Mouse (Mus musculus): ENCODE measurements around the gene Kctd19.

The Kctd19 gene

DNA sequence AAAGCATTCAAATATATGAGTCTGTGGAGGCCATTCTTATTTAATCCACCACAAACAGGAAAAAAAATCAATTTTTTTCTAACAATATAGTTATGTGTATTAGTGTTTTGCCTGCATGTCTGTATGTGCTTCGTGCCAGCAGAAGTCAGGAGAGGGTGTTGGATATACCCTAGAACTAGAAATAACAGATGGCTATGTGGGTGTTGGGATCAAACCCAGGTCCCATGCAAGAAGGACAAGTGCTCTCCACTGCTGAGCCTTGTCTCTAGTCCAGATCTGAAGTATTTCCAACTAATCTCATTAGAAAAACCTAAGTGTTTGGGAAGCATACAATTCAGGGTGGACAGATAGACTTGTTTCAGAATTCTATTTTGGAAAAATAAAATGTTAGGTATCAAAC lies 8.7 kb upstream of the Kctd19 start:
- no peak for DNase-seq (ENCODE audit: low read depth)

DNA sequence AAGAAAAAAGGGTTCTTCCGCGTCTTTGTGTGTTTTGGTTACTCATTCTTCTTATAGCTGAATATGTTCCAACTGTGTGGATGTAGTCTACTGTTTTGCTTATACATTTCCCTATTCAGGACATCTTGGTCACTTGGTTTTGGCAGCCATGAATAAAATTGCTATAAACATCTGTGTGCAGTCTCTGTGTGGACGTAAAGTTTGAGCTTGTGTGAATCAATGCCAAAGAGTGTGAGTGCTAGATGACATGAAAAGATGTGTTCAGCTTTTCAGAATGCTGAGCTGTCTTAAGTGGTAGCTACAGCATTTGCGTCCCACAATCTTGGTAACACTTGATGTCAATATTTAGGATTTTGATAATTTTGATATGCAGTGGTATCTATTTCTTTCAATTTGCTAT lies 6.5 kb upstream of the Kctd19 start:
- no peak for DNase-seq (ENCODE audit: low read depth)

DNA sequence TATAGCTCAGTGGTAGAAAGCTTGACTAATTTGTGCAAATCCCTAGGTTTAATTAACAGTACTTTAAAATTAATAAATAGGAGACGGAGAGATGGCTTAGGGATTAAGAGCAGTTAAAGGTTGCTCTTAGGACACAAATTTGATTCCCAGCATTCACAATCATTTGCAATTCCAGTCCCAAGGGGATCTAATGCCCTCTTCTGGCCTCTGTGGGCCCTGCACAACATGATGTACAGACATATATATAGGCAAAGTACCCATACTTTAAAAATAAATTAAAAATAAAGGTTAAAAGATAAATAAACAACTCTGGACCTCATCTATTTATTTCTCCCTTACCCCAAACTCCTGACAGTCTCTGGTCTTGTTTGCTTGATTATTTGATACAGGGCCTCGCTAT lies 5.7 kb upstream of the Kctd19 start:
- DNase-seq (ENCODE audit: low read depth) = no peak

DNA sequence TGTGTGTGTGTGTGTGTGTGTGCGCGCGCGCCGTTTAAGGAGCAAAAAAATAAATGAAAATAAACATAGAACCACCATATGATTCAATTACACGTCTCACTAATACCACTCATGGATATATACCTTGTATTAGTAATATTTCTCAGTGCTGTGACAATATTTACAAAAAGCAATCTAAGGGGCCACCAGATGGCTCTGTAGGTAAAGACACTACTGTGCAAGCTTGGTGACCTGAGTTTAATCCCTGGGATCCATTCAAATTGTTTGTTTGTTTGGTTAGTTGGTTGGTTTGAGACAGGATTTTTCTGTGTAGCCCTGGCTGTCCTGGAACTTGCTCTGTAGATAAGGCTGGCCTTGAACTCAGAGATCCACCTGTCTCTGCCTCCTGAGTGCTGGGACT lies 3.4 kb downstream of the Kctd19 start:
- DNase-seq (ENCODE audit: low read depth) = no peak

DNA sequence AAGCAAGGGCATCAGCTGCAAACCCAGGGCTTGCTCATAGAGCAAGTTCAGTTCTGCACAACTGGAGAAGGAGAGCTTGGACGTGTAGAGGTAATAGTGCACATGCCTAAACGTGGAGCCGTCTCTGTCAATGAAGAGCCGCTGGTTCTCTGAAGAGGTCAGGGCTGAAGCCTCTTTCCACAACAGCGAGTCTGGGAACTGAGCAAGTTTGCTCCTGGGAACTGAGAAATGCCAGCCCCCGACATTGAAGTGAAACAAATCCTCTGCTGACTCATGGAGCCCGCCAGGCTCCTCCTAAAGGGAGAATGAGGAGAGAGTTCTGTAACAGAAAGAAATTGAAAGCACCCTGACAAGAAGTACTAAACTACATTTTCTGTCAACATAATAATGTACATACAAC lies 5.0 kb downstream of the Kctd19 start:
- no peak for DNase-seq (ENCODE audit: low read depth)

DNA sequence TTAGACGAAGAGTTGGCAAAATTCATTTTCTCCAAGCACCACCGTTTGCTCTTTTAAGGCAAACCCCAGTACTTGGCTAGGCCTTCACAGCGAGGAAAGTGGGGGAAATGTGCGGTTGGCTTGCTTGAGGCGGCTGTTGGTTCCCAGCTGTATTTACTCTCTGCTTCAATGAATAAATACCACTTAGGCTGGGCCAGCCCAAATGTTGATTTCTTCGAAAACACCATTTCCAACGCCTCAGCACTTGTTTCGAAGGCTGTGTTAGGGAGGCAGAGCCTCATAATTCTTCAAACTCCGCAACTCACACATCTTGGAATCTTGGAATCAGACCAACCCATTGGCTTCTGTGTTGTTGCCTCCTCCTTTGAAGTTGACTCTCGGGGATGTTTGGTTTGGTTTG lies 6.9 kb downstream of the Kctd19 start:
- no peak for DNase-seq (ENCODE audit: low read depth)

DNA sequence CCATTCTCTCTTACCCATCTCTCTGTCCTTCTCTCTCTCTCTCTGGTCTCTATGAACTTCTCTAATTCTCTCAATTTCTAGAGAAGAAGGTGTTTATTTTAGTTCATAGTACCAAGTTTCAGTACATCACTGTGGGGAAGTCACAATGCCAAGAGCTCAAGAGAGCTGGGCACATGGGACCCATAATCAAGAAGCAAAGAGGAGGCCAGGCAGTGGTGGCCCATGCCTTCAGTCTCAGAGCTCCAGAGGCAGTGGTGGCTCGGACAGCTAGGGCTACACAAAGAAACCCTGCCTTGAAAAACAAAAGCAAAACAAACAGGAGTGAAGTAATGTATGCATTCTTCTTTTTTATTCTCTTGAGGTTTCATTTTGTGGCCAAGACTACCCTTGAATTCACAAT lies 8.8 kb downstream of the Kctd19 start:
- no peak for DNase-seq (ENCODE audit: low read depth)

DNA sequence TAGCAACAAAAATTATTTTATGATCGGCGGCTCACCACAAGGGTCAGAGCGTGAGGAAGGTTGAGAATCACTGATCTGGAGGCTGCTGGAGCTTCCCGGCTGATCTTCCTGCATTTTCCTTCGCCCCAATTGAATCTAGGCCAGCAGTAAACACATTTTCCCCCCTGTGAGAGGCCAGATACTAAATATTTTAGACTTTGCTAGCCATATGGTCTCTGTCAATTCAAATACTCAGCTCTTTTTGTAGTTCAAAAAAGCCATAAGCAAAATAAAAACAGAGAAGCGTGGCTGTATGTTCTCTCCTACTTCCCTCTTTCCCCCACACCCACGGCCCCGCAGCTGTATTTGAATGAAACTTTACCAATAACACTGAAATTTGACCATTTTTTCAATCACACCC lies 9.8 kb downstream of the Kctd19 start:
- DNase-seq (ENCODE audit: low read depth) = no peak

DNA sequence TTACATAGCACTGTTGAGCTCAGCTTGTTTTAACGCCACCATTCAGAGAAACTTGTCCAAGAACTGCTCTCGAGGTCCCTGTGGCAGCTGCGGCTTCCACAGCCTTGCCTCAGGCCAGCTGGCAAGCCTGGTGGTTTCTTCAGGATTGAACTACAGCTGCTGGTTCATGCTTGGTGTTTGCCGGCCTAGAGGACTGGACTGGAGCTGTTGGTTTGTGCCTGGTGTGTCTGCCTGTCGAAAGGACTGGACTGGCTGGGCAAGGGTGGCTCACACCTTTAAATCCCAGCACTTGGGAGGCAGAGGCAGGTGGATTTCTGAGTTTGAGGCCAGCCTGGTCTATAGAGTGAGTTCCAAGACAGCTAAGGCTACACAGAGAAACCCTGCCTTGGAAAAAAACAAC lies 13.3 kb downstream of the Kctd19 start:
- no peak for DNase-seq (ENCODE audit: low read depth)

DNA sequence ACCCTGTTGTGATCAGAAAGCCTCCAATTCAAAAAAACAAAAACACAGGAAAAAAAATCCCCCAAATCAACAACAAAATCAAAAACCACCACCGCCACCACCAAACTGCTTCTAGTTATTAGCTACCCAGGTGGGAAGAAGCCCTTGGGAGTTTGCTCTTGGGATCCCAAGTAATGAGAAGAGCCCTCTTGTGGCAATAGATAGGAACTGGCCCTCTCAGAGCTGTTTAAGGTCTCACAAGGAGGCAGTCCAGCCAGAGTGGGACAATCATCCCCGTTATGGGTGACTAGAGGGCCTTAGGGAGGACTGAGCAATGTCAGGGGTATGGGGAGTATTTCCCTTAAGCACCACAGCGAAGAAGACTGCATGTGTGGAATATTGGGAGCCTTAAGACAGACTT lies 15.6 kb downstream of the Kctd19 start:
- DNase-seq (ENCODE audit: low read depth) = peak; percentile 23

DNA sequence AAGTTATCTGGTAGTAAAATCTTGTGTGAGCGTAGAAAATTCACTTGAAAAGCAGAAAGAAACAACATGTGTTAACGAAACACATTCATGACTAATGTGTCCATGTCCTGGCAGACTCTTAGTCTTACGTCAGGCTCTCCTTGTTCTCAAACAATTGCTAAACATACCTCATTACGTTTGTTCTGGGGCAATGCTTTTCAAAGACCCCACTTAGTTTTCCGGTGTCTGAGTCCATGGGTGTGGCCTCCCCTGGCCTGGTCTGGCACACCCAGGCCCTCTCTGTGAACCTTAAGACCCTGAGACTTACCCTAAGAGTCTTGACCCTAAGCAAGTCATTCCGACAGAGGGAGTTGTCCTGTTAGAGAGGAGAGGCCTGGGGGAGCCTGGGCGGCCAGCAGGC lies 19.4 kb downstream of the Kctd19 start:
- DNase-seq (ENCODE audit: low read depth) = no peak

DNA sequence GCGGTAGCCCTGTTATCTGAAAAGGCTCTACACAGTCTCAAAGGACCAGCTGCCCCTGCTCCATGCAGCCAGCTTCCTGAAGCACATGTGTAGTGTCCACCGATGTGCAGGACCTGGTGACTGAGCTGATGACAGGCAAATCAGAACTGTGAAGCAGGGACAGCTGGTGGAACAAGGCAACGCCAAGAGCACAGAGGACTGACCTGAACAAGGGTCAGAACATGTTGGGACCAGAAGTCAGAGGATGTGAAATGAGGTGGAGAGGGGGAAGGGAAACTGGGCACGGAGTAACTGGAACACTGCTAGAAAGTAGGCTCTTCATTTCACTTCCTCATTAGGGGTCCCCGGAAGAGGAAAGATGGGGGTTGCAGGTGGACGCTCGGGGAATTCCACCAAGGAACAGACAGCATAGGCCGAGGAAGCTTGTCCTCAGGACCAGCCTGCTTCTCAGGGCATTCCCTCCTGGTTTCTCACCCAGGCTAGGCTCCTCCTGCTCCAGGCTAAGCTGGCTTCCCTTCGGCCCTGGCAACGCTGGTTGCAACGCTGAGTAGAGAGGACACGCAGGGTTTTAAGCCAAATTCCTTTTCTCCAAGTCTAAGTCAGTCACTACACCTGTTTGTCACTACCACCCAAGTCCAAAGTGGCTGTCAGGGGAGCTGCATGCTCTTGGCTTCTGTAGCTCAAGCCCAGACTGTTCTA lies 20.1 kb downstream of the Kctd19 start:
- DNase-seq (ENCODE audit: low read depth) = no peak

DNA sequence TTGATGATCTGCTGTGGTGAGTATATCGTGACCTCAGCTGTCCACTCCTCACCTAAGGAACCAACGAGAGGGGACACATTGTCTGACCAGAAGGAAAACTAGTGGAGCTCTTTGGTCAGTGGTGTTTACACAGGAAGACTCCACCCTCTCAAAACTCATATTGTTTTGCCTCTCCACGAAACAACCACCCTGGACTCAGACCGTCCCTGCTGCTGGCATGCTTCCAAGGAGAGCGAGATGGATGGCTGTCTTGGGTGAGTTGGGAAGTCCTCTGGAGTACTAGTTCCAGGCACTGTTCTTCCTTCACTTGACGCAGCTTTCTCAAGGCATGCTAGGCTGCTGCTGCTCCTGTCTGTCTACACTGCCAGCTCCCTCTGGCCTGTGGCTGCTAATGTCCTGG lies 24.2 kb downstream of the Kctd19 start:
- DNase-seq (ENCODE audit: low read depth) = no peak

DNA sequence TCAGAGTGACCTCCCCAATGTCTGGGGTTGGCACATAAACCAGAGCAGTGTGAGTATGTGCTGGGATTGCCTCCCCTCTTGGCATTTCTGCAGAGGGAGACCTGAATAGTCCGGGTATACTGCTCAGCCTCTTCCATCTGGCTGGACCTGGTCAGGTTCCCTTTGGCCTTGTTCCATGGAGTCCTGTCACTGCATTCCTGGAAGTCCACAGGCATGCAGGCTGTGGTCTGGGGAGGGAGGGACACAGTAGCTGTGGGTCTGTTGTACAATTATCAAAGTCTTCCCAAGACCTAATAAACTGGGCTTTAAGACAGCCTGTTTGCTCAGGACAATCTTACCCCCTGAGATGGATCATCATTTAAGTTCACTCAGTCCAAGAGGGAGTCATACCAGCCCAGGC lies 26.2 kb downstream of the Kctd19 start:
- no peak for DNase-seq (ENCODE audit: low read depth)

DNA sequence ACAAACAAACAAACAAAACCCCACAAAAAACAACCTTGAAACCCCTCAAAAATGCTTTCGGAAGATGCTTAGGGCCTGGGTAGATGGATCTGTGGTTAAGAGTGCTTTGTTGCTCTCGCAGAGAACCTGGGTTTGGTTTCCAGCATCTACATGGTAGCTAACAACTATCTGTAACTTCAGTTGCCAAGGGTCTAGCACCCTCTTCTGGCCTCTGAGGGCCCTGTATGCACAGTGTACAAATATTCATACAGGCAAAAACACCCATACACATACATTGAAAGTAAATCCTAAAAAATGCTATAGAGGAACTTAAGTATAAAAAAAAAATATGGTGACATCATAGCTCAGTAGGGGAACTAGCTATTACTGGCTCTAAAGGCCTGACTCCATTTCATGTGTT lies 29.2 kb downstream of the Kctd19 start:
- DNase-seq (ENCODE audit: low read depth) = no peak

DNA sequence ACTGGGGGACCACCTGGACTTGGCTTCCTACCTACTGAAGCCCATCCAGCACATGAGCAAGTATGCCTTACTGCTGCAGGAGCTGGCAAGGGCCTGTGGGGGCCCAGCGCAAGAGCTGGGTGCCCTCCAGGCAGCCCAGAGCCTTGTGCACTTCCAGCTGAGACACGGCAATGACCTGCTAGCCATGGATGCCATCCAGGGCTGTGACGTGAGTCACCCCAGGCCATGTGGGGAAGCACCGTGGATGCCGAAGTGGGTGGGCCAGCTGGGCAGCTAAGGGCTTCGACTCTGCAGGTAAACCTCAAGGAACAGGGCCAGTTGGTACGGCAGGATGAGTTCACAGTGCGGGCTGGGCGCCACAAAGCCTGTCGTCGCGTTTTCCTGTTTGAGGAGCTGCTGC lies 33.0 kb downstream of the Kctd19 start:
- DNase-seq (ENCODE audit: low read depth) = no peak

DNA sequence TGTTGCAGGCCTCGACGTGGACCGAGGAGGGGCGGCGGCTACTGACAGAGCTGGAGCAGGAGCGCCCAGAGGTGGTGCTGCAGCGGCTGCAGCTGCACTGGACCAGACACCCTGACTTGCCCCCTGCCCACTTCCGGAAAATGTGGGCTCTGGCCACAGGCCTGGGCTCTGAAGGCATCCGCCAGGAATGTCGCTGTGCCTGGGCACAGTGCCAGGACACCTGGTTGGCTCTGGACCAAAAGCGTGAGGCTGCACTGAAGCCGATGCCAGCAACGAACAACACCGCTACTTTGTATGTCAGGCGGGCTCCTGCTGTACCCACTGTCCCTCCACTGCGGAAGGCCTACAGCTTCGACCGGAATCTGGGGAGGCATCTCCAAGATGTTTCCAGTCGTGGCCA lies 34.6 kb downstream of the Kctd19 start:
- DNase-seq (ENCODE audit: low read depth) = no peak

DNA sequence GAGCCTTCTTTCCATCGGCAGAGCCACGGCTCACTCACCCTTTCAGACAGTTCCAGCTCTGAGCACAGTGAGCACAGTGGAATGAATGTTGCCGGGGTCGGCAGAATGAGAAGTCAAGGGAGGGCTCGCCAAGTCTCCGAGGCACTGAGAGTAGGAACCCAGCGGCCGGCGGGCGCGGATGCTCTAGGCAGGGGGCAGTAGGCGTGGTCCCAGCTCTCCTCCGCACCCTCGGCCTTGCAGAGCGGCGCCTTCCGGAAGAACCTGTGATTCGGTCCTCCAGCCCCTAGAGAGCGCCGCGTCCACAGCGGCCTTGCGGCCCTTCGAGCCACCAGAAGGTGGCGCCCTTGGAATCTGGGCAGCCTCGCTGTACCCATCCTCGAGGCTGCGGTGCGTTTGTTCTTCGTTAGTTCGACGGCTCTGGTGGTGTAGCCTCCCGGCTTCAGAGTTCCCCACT lies 38.8 kb downstream of the Kctd19 start:
- peak; percentile 15 for DNase-seq (ENCODE audit: low read depth)

DNA sequence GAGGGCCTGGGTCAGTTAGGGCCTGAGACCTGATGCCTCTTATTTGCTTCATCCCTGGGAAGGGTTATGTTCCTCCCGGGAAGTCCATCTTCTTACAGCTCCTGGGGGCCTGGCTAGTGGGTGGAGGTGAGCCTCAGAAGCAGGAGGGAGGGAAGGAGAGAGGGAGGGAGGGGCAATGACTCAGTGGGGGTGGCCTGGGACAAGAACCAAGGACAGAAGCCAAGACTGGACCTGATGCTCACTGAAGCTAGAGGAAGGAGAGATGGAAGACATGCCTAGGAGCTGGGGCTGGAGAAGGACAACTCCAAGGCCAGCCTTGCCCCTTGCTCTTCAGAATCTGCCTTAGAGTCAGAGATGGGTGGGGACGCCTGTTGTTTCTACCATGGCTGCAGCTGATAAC lies 40.3 kb downstream of the Kctd19 start, which contains the start of gene Plekhg4:
Gene Plekhg4, plus strand, starts transcription at position 243 of the 400 bp plus-strand sequence.
- no peak for DNase-seq (ENCODE audit: low read depth)

DNA sequence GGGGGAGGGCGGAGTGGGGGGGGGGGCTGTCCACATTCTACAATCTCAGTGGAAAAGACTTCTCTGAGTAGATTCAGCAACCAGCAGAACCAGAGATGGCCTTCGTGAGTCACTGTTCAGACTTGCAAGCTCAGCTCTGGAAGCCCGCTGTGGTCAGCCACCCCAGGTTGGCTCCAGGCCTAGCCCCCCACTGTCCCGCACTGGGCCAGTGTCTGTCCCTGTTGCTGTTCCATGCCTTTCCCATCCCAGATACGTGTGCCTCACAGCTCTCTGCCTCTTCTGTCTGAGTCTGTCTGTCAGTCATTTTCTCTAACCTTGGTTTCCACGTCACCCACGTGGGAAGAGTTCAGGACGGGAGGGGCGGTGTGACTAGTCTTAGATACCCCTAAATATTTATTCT lies 40.8 kb downstream of the Kctd19 start:
- DNase-seq (ENCODE audit: low read depth) = no peak

DNA sequence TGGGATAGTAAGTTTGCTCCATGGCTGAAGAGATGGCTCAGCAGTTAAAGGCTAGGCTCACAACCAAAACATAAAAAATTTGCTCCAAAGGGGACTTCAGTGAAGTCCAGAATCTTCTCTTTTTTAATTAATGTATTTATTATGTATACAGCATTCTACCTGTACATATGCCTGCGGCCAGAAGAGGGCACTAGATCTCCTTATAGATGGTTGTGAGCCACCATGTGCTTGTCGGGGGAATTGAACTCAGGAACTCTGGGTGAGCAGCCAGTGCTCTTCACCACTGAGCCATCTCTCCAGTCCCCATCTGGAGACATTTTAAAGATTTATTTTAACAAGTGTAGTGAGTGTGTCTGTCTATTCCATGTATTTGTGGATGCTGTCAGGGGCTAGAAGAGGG lies 46.2 kb downstream of the Kctd19 start:
- DNase-seq (ENCODE audit: low read depth) = peak; percentile 23

DNA sequence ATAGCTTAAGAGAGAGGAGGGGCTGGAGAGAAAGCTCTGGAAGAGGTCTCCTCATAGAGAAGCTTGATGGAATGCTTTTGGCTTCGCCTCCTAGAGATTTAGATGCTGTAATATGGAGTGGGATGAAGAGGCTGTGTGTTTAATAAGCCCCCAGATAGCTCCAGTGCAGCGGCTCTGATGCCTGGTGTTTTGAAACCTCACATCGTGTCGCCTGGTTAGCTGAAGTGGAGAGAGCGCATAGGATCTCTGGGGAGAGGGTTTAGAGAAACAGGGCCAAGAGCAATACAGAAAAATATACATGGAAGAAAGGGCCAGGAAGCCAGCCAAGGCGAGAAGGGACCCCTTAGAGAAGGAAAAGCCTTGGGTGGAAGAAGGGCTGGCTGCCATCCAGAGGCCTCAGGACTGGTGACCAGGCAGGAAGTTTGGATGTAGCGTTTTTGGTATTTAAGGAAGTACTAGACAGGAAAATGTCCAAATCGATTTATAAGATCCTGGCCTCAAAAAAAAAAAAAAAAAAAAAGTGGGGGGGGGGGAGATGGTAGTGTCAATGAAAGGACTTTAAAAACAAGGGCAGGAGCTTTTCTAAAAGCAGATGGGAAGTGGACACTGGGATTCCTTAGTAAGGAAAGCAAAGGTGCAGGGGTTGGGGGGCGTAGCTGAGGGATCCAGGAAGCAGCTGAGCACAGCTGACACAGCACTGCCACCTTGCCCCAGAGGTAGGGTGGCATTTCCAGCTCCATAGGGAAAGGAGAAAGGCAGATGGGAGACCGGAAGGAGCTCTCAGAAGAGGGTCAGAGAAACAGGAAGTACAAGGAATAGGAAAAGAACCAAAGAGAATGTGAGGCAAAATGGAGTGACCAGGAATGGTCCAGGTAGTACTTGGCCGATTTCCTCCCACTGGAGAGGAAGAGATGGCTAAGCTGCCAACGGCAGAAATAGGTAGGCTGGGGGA lies 51.3 kb downstream of the Kctd19 start:
- no peak for DNase-seq (ENCODE audit: low read depth)

DNA sequence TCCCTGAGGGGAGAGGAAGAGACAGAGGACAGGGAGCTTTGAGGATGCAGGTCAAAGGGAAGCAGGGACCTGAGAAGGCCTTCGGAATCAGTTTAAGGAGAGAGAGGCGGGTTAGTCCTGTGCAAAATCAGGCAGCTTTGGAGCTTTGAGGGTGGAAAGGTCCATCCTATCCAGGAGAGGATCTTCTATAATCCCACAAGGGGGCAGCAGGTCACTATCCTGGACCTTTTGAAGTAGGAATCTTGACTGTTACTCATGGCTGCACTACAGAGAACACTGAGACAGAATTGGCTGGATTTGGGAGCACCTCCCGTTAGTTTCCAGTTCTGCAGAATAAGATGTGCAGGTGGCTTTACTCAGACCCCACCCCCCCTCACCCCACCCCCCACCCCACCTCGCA lies 53.7 kb downstream of the Kctd19 start:
- no peak for DNase-seq (ENCODE audit: low read depth)
